Mouse (Mus musculus) C2C12 (cell line): ENCODE data around the gene Dnah11. TPM values are rescaled to one million over a fixed set of nuclear protein-coding genes. Genes with fewer than 3 reads are reported as not detected.

Experiments used
- H3K27me3 ChIP-seq: one replicate; pipeline ENCODE4 v1.6.1; 2011; ENCODE audit not compliant: control insufficient read depth, insufficient read depth, insufficient read length
- H3K36me3 ChIP-seq: one replicate; pipeline ENCODE4 v1.6.1; 2011; ENCODE audit not compliant: control insufficient read depth, insufficient read depth
- H3K4me3 ChIP-seq: one replicate; pipeline ENCODE4 v1.5.1; 2011; ENCODE audit warnings: mild to moderate bottlenecking, control low read depth; ENCODE audit not compliant: poor library complexity, insufficient read depth, severe bottlenecking
- H3K79me2 ChIP-seq: one replicate; pipeline ENCODE4 v1.6.1; 2011; ENCODE audit not compliant: control insufficient read depth, insufficient read depth
- H3K79me3 ChIP-seq: one replicate; pipeline ENCODE4 v1.6.1; 2011; ENCODE audit warnings: low read depth, control low read depth
- H3ac ChIP-seq: one replicate; pipeline ENCODE3; 2011; ENCODE audit warnings: low read depth; ENCODE audit not compliant: control insufficient read depth, insufficient read length
- CEBPB ChIP-seq: IDR thresholded peaks from one replicate; pipeline ENCODE4 v1.6.1; 2011; ENCODE audit warnings: low read depth, mild to moderate bottlenecking, control low read depth, moderate library complexity
- CTCF ChIP-seq: IDR thresholded peaks from one replicate; pipeline ENCODE4 v1.5.1; 2011; ENCODE audit not compliant: control insufficient read depth, insufficient read depth, insufficient read length
- FOSL1 ChIP-seq: IDR thresholded peaks from one replicate; pipeline ENCODE4 v1.8.0; 2011; ENCODE audit warnings: mild to moderate bottlenecking, low read length; ENCODE audit not compliant: poor library complexity, insufficient read depth, severe bottlenecking
- MAX ChIP-seq: IDR thresholded peaks from one replicate; pipeline ENCODE4 v1.6.1; 2011; ENCODE audit warnings: mild to moderate bottlenecking, control low read depth
- MYOD1 ChIP-seq: IDR thresholded peaks from one replicate; pipeline ENCODE4 v1.6.1; 2011; ENCODE audit warnings: low read depth; ENCODE audit not compliant: control insufficient read depth, insufficient read length
- MYOG ChIP-seq: IDR thresholded peaks from one replicate; pipeline ENCODE4 v1.6.1; 2011; ENCODE audit not compliant: control insufficient read depth, insufficient read length; ENCODE audit errors: extremely low read depth
- USF1 ChIP-seq: IDR thresholded peaks from one replicate; pipeline ENCODE4 v1.6.1; 2011; ENCODE audit warnings: low read depth, mild to moderate bottlenecking, control low read depth, moderate library complexity
- polyA plus RNA-seq: library from polyadenylated mRNA; unstranded; fragments of >200 nt; fragmentation: generic; extraction: Trizol; gene quantifications from one replicate; pipeline ENCODE4 v1.2.1, GENCODE M21; 2012; ENCODE audit warnings: missing spikeins

Gene Dnah11
- polyA plus RNA-seq, 1 experiment: under 0.01 TPM

DNA sequence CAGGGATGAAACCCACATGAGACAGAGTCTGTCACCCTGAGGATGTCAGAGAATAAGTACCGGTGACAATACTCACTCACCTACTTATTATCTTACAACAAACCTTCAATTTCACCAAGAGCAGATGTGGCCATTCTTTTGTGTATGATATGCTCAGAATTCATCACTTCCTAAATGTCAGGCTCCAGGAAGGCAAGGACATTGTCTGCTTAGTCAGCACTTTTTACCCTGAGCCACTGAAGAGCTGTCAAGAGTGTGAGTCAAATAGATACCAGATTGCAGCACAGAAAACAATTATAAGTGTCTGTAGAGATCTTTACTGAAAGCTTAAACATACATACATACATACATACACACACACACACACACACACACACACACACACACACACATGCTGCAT, 127.2 kb downstream of the Dnah11 start:
- Histone ChIP-seq H3K27me3 (no peaks in the 10 kb centered on the region), H3K4me3 (no peak overlapping the region), H3K79me2 (no peaks in the 10 kb centered on the region), H3ac (no peak overlapping the region), H3K79me3 (no peaks in the 10 kb centered on the region), H3K36me3 (no peaks in the 10 kb centered on the region)
- TF ChIP-seq FOSL1: no peak
- TF ChIP-seq MAX: no peak
- no peak for TF ChIP-seq USF1
- no peak for TF ChIP-seq MYOD1
- no peak for TF ChIP-seq CEBPB
- TF ChIP-seq CTCF: no peak
- TF ChIP-seq MYOG: no peak

DNA sequence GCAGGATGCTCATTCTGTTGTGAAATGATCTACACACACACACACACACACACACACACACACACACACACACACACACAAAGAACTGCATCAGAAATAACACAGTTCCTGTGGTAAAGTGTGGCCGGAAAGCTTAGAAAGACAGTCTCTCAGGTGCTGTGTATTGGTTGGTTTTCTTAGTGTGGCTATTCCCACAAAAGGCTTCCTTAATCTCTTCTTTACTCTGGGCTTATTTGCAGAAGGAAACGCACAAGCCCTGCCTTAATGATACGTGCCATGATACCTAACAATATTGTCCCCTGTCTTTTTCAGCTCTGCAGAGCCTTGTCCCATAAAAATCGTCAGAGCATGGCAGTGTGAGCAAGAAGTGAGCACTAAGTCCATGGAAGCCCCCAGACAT, 130.1 kb downstream of the Dnah11 start:
- H3K36me3 ChIP-seq: no peaks in the 10 kb centered on the region
- no peak for TF ChIP-seq CEBPB
- TF ChIP-seq USF1: no peak
- TF ChIP-seq MYOG: no peak
- TF ChIP-seq MYOD1: no peak
- no peak for TF ChIP-seq MAX
- no peak for TF ChIP-seq CTCF
- TF ChIP-seq FOSL1: no peak
- no peaks in the 10 kb centered on the region for H3K79me2 ChIP-seq
- no peaks in the 10 kb centered on the region for H3K27me3 ChIP-seq
- H3K79me3 ChIP-seq: no peaks in the 10 kb centered on the region
- no peak overlapping the region for H3ac ChIP-seq
- no peak overlapping the region for H3K4me3 ChIP-seq

DNA sequence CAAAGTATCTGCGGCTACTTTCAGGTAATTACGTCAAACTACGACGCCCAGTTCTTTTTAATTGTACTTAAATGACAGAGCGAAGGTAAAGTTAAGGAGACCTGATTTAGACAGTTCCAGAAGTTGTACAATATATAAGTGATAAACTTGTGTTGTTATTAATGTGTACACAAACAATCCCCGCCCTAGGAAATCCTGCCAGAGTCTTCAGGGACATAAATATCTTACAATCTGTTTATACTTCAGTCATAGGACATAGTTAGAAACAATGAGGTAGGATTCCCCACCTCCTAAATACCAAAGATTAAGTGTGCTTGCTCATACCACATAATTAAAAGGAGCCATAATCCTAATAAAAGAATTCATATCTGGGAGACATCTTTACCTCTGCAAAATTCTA, 136.5 kb downstream of the Dnah11 start:
- H3K79me3 ChIP-seq: no peaks in the 10 kb centered on the region
- H3K36me3 ChIP-seq: no peaks in the 10 kb centered on the region
- H3K4me3 ChIP-seq: no peak overlapping the region
- TF ChIP-seq MYOD1 (no peak), USF1 (no peak)
- no peak overlapping the region for H3ac ChIP-seq
- no peaks in the 10 kb centered on the region for H3K27me3 ChIP-seq
- no peaks in the 10 kb centered on the region for H3K79me2 ChIP-seq

DNA sequence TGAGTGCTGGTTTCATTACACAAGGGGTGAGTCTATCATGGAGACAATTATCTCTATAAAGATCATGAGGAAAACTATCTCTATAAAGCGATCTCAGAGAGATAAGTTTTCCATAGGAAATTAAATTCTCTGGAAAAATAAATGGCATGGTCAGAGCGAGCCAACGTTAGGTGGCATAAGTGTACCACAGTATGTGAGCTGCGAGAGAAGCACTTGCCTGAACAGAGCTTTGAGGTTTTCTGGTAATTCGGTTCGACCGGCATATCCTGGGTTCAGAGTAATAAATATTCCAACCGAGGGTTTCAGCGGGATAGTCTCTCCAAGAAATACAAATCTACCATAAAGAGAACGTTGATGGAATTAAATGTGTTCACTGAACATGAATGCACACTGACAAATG, 142.0 kb downstream of the Dnah11 start:
- Histone ChIP-seq H3K79me2 (no peaks in the 10 kb centered on the region), H3K79me3 (no peaks in the 10 kb centered on the region)
- TF ChIP-seq CTCF: no peak
- TF ChIP-seq MYOG: no peak
- no peak for TF ChIP-seq MYOD1
- TF ChIP-seq CEBPB: no peak
- no peak for TF ChIP-seq MAX

DNA sequence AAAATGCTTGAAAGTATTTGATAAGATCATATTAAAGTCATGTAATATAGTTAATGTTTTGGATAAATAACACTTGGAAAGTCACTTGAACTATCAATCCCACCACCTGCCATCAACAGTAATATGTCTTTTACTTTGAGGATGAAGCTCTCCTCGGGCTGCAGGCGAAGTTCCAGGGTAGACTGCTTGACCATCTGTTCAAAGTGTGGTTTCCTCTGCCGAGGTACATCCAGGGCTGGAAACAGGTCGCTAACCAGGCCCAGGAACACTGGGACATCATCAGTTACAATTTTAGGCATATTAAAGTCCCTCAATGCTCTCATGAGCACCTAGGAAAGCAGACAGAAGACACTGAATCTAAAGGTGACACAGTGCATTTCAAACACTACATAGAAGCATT, 153.5 kb downstream of the Dnah11 start:
- Histone ChIP-seq H3K79me3 (no peaks in the 10 kb centered on the region), H3K36me3 (no peaks in the 10 kb centered on the region), H3K4me3 (no peak overlapping the region), H3ac (no peak overlapping the region), H3K79me2 (no peaks in the 10 kb centered on the region), H3K27me3 (no peaks in the 10 kb centered on the region)
- TF ChIP-seq MYOG (no peak), FOSL1 (no peak), CEBPB (no peak)

More for the DNA sequence above, 142.0 kb downstream of the Dnah11 start:
- Histone ChIP-seq H3K36me3 (no peaks in the 10 kb centered on the region), H3K4me3 (no peak overlapping the region), H3ac (no peak overlapping the region), H3K27me3 (no peaks in the 10 kb centered on the region)

DNA sequence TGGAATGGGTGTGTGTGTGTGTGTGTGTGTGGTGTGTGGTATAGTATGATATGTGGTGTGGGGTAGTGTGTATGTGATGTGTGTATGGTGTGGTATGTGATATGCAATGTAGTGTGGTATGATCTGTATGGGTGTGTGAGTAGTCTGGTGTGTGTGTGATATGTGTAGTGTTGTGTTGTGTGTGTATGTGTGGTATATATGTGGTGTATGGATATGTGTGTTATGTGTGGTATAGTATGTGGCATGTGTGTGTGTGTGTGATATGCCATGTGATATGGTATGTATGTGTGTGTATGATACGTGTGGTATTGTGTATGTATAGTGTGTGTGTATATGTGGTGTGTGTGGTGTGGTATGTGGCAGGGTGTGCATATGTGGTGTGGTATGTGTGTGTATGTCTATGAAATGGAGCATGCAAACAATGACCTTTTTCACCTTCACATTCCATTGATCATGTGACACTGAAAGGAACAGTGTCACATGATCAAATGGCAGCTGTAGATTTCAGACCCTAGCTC, 155.7 kb downstream of the Dnah11 start:
- no peak for TF ChIP-seq USF1
- TF ChIP-seq FOSL1: no peak
- no peak for TF ChIP-seq CTCF
- TF ChIP-seq MYOG: no peak
- TF ChIP-seq MYOD1: no peak
- no peak for TF ChIP-seq CEBPB
- TF ChIP-seq MAX: no peak
- Histone ChIP-seq H3K79me3 (no peaks in the 10 kb centered on the region), H3K79me2 (no peaks in the 10 kb centered on the region), H3K36me3 (no peaks in the 10 kb centered on the region), H3K4me3 (no peak overlapping the region), H3K27me3 (no peaks in the 10 kb centered on the region), H3ac (no peak overlapping the region)

DNA sequence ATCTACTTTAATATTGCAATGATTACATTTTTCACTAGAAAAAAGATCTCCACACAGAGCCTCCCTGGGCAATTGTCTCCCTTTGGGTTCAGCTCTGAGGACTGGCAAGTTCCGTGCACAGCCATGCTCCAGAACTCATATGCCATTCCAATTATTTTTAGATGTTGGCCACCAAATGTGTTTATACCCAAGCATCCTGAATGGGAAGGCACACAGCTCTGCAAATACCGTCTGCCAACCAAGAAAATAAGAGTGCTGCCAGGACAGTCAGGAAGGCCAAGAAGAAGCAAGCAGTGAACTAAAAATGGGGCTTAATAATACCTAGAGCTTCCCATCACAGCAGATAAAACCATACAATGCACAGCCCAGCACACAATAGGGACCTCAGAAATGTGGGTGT, 156.6 kb downstream of the Dnah11 start:
- TF ChIP-seq USF1 (no peak), MAX (no peak), MYOD1 (no peak), MYOG (no peak), FOSL1 (no peak), CEBPB (no peak), CTCF (no peak)
- no peaks in the 10 kb centered on the region for H3K79me3 ChIP-seq
- H3ac ChIP-seq: no peak overlapping the region
- H3K79me2 ChIP-seq: no peaks in the 10 kb centered on the region
- H3K4me3 ChIP-seq: no peak overlapping the region
- H3K27me3 ChIP-seq: no peaks in the 10 kb centered on the region
- H3K36me3 ChIP-seq: no peaks in the 10 kb centered on the region
